Mouse (Mus musculus): ENCODE measurements around the gene Rnf20. TPM values are rescaled to one million over a fixed set of nuclear protein-coding genes. Genes with fewer than 3 reads are reported as not detected.

The Rnf20 gene
- polyA plus RNA-seq, 2 experiments from 2014 or later: 52.4 to 62.4 TPM

- ATAC-seq: no peak
These were observed 29.9 kb downstream of the Rnf20 start for GRCm38 (mm10) chr4:49661664-49662063.

GRCm38 (mm10) chr4:49662231-49662630 is 30.4 kb downstream of the Rnf20 start:
- ATAC-seq: no peak

GRCm38 (mm10) chr4:49664850-49665249 is 33.0 kb downstream of the Rnf20 start:
- ATAC-seq: no peak

GRCm38 (mm10) chr4:49676071-49676470 is 44.3 kb downstream of the Rnf20 start:
- ATAC-seq: no peak

- ATAC-seq: no peak
These were observed 45.0 kb downstream of the Rnf20 start for GRCm38 (mm10) chr4:49676790-49677189.

- no peak for ATAC-seq
These were observed 48.5 kb downstream of the Rnf20 start for GRCm38 (mm10) chr4:49680171-49680875.

GRCm38 (mm10) chr4:49681812-49682211 is 50.0 kb downstream of the Rnf20 start, which contains the start of gene Ppp3r2:
Ppp3r2 (minus strand) TSS chr4:49682024.
- no peak for ATAC-seq

- ATAC-seq: peak; percentile 43
These were observed 56.9 kb downstream of the Rnf20 start for GRCm38 (mm10) chr4:49688594-49689288.

- ATAC-seq: no peak
These were observed 59.8 kb downstream of the Rnf20 start for GRCm38 (mm10) chr4:49691405-49692194.

Other genes with a start within 250 kb of the Rnf20 start
- not detected for gene Acnat2, start 223.9 kb upstream of the Rnf20 start, polyA plus RNA-seq (2017; shearing (Covaris generic))
- not detected for gene Acnat1, start 158.1 kb upstream of the Rnf20 start, polyA plus RNA-seq (2017; shearing (Covaris generic))
- not detected for gene Baat, start 125.4 kb upstream of the Rnf20 start, polyA plus RNA-seq (2017; shearing (Covaris generic))
- gene Mrpl50, start 110.9 kb upstream of the Rnf20 start, polyA plus RNA-seq (2017; shearing (Covaris generic)): 10 to 100 TPM; 33.8 to 39.9 TPM
- 1 to 10 TPM; 3.3 to 4.0 TPM for gene Zfp189, start 110.8 kb upstream of the Rnf20 start, polyA plus RNA-seq (2017; shearing (Covaris generic))
- not detected for gene Aldob, start 82.5 kb upstream of the Rnf20 start, polyA plus RNA-seq (2017; shearing (Covaris generic))
- gene Tmem246, start 34.1 kb upstream of the Rnf20 start, polyA plus RNA-seq (2017; shearing (Covaris generic)): not detected
- not detected for gene Ppp3r2, start 50.0 kb downstream of the Rnf20 start, polyA plus RNA-seq (2017; shearing (Covaris generic))
- gene Grin3a, start 213.7 kb downstream of the Rnf20 start, polyA plus RNA-seq (2017; shearing (Covaris generic)): under 1 TPM in 1 of 2 experiments, not detected in 1; 0.05 TPM

All from CD4-positive, CD25-positive, alpha-beta regulatory T cell, adult 4 months (primary cell).